Mouse (Mus musculus): ENCODE measurements around the gene Pcdh9. TPM values are rescaled to one million over a fixed set of nuclear protein-coding genes. Genes with fewer than 3 reads are reported as not detected.

Gene Pcdh9
- polyA plus RNA-seq, 1 experiment from 2014 or later: 0.40 TPM

DNA sequence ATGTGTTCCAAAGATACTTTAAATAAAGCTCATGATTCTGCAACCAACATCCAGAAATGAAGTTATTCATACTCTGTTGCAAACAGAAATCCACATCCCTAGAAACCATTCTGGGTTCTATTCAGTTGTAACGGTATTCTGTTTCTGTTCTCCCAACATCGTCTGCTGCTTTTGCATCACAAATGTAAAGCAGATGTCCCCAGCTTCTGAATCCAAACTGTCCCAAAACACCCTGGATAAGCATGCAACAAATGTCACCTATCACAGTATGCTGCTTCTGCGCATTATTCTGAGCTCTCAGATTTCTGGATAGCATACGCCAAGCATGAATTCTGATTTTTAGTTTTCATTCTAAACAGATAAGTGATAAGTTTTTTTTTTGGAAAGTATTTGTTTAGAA, 516.3 kb downstream of the Pcdh9 start:
- 69% methylated on average over 4 of the region's 4 CpGs for WGBS (ENCODE audit: insufficient replicate concordance)
- Histone ChIP-seq H3K27ac (replicated peaks) (no peak overlapping the region), H3K27me3 (no peaks in the 10 kb centered on the region), H3K4me2 (no peak overlapping the region), H3K4me3 (replicated peaks) (no peak overlapping the region), H3K36me3 (replicated peaks) (no peaks in the 10 kb centered on the region), H3K9ac (no peak overlapping the region), H3K9me3 (replicated peaks) (no peaks in the 10 kb centered on the region), H3K4me1 (replicated peaks) (no peaks in the 10 kb centered on the region)
- no peak for ATAC-seq (ENCODE audit: insufficient read depth)

- WGBS (ENCODE audit: insufficient replicate concordance): 49% methylated on average over 3 of the region's 3 CpGs
These were observed 536.3 kb downstream of the Pcdh9 start for GRCm38 (mm10) chr14:93354150-93354549.

GRCm38 (mm10) chr14:93350906-93351305, 539.6 kb downstream of the Pcdh9 start:
- 60% methylated on average over 6 of the region's 6 CpGs for WGBS (ENCODE audit: insufficient replicate concordance)
- Histone ChIP-seq H3K27ac (replicated peaks) (no peak overlapping the region), H3K4me3 (replicated peaks) (no peak overlapping the region), H3K9ac (no peak overlapping the region), H3K4me2 (no peak overlapping the region), H3K27me3 (no peaks in the 10 kb centered on the region), H3K4me1 (replicated peaks) (no peaks in the 10 kb centered on the region), H3K9me3 (replicated peaks) (no peaks in the 10 kb centered on the region), H3K36me3 (replicated peaks) (no peaks in the 10 kb centered on the region)
- no peak for ATAC-seq (ENCODE audit: insufficient read depth)

More at GRCm38 (mm10) chr14:93354150-93354549, 536.3 kb downstream of the Pcdh9 start:
- H3K36me3 ChIP-seq (replicated peaks): no peaks in the 10 kb centered on the region
- no peak overlapping the region for H3K9ac ChIP-seq
- no peak overlapping the region for H3K4me2 ChIP-seq
- no peak for ATAC-seq (ENCODE audit: insufficient read depth)
- no peaks in the 10 kb centered on the region for H3K27me3 ChIP-seq
- no peaks in the 10 kb centered on the region for H3K9me3 ChIP-seq (replicated peaks)
- no peaks in the 10 kb centered on the region for H3K4me1 ChIP-seq (replicated peaks)
- H3K27ac ChIP-seq (replicated peaks): no peak overlapping the region
- no peak overlapping the region for H3K4me3 ChIP-seq (replicated peaks)

DNA sequence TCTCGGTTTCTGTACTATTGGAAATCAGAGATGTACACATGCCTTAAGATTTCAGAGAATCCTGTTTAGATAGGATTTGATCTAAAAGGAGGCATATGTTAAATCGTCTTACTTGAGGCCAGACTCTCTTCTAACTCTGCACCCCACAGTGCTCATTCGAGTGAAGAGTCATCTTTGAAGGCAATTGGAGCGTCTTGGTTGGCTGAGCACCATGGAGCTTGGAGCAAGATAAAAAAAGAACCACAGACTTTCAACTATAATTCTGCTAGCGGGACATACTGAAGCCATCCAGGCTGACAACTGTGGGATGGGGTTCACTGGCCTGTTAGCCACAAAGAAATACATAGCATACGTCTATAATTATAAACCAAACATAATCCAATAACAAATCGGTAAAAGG, 541.3 kb downstream of the Pcdh9 start:
- Histone ChIP-seq H3K27me3 (no peaks in the 10 kb centered on the region), H3K27ac (replicated peaks) (no peak overlapping the region), H3K36me3 (replicated peaks) (no peaks in the 10 kb centered on the region)

DNA sequence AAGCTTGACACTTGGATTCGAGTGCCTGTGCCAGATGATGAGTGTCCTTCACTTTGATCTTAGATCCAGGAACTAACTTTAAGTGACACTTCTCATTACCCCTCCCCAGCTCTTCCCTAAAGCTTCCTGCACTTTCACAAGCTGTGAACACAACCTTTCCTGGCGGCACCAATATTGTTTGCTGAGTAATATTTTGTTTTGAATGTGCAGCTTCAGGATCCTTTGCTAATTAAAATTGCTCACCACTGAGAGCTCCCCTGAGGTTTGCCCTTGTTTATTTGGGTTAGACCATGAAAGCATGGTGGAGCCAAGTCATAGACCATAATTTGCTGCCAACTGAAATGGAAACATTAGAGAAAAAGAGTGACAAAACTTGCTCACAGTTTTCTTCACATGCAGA, 543.4 kb downstream of the Pcdh9 start:
- Histone ChIP-seq H3K36me3 (replicated peaks) (no peaks in the 10 kb centered on the region), H3K27me3 (no peaks in the 10 kb centered on the region), H3K4me3 (replicated peaks) (no peak overlapping the region), H3K9ac (no peak overlapping the region), H3K4me2 (no peak overlapping the region), H3K4me1 (replicated peaks) (no peaks in the 10 kb centered on the region), H3K9me3 (replicated peaks) (no peaks in the 10 kb centered on the region), H3K27ac (replicated peaks) (no peak overlapping the region)
- 34% methylated on average over 2 of the region's 2 CpGs for WGBS (ENCODE audit: insufficient replicate concordance)
- ATAC-seq (ENCODE audit: insufficient read depth): no peak

More for the DNA sequence above, 541.3 kb downstream of the Pcdh9 start:
- Histone ChIP-seq H3K4me1 (replicated peaks) (no peaks in the 10 kb centered on the region), H3K4me2 (no peak overlapping the region), H3K4me3 (replicated peaks) (no peak overlapping the region), H3K9me3 (replicated peaks) (no peaks in the 10 kb centered on the region), H3K9ac (no peak overlapping the region)
- no peak for ATAC-seq (ENCODE audit: insufficient read depth)
- 59% methylated on average over 7 of the region's 7 CpGs for WGBS (ENCODE audit: insufficient replicate concordance)

DNA sequence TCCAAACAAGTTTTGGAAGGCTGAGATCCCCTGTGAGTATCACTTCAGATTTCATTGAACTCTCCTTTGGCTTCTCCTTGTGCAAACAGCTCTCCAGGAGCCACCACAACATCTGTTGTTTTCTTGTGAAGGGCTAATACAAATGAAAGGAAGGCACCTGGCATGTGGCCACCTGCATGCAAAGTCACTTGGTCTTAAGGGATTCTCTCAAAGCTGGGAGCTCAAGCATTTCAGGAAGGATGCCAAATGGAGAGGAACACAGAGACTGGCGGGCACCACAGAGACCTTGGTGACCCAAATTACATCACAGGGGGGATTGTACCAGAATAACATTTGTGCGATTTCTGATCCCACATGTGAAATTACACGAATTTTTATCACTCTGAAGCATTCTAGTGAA, 547.7 kb downstream of the Pcdh9 start:
- 40% methylated on average over 3 of the region's 3 CpGs for WGBS (ENCODE audit: insufficient replicate concordance)

DNA sequence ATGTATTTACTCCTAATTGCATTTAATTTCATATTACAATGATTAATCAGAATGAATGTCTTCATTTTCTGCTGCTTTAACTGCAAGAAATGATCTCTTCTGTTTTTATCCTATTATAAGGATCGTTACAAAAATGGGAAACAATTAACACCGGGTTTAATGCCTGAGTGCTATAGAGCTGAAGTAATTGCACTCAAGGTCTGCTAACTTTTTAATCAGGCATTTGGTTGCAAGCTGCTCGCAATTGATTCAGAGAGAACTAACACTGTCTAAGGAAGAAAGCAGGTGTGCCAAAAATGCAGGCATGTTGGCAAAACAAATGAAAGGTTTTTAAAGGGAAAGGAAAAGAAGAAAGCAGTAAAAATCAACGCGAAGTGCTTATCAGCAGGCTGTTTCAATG, 549.1 kb downstream of the Pcdh9 start:
- WGBS (ENCODE audit: insufficient replicate concordance): 47% methylated on average over 5 of the region's 5 CpGs
- no peaks in the 10 kb centered on the region for H3K27me3 ChIP-seq
- no peaks in the 10 kb centered on the region for H3K36me3 ChIP-seq (replicated peaks)
- H3K4me1 ChIP-seq (replicated peaks): no peaks in the 10 kb centered on the region
- ATAC-seq (ENCODE audit: insufficient read depth): no peak
- H3K9ac ChIP-seq: no peak overlapping the region
- no peak overlapping the region for H3K4me3 ChIP-seq (replicated peaks)
- no peak overlapping the region for H3K4me2 ChIP-seq
- H3K9me3 ChIP-seq (replicated peaks): no peaks in the 10 kb centered on the region
- no peak overlapping the region for H3K27ac ChIP-seq (replicated peaks)

More for the DNA sequence above, 547.7 kb downstream of the Pcdh9 start:
- Histone ChIP-seq H3K36me3 (replicated peaks) (no peaks in the 10 kb centered on the region), H3K4me1 (replicated peaks) (no peaks in the 10 kb centered on the region), H3K9ac (no peak overlapping the region), H3K9me3 (replicated peaks) (no peaks in the 10 kb centered on the region), H3K27ac (replicated peaks) (no peak overlapping the region), H3K4me2 (no peak overlapping the region), H3K27me3 (no peaks in the 10 kb centered on the region), H3K4me3 (replicated peaks) (no peak overlapping the region)
- no peak for ATAC-seq (ENCODE audit: insufficient read depth)

DNA sequence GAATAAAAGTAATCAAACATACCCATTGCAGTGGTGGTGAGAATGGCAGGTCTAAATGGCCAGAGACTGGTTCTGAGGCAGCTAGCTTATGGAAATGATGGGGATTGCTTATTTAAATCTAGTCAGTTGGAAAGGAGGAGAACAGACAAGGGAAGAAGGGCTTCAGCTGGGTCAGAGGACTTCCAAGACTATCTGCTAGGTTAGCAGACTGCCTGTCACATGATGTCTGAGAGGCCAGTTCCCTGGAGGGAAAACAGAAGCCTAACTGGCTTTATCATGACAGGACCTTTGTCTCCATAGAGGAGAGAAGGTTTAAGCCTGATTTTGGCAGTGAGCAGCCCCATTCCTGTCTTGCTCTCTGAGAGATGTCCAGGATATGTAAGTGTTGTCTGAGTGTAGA, 561.2 kb downstream of the Pcdh9 start:
- H3K9me3 ChIP-seq (replicated peaks): no peaks in the 10 kb centered on the region
- H3K4me2 ChIP-seq: no peak overlapping the region
- H3K36me3 ChIP-seq (replicated peaks): no peaks in the 10 kb centered on the region
- H3K27me3 ChIP-seq: no peaks in the 10 kb centered on the region
- no peak overlapping the region for H3K4me3 ChIP-seq (replicated peaks)
- H3K4me1 ChIP-seq (replicated peaks): no peaks in the 10 kb centered on the region
- H3K9ac ChIP-seq: no peak overlapping the region
- no peak for ATAC-seq (ENCODE audit: insufficient read depth)
- no peak overlapping the region for H3K27ac ChIP-seq (replicated peaks)

DNA sequence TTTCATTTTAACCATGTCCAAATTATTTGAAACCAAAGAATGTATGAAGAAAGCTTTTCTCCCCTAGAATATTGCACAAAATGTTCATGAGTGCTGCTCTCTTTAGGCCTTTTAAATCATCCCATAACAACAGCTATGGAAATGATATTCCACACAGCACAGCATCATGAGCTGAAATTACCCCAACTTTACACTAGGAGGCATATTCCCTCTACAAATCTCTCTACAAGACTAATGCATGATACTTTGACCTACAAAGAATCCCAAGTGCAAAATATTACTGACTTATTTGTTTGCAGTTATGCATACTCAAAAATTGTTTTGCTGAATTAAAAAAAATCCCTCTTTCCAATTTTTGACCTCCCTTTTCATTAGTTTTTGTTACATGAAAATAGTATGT, 573.1 kb downstream of the Pcdh9 start:
- Histone ChIP-seq H3K36me3 (replicated peaks) (no peaks in the 10 kb centered on the region), H3K4me3 (replicated peaks) (no peak overlapping the region), H3K27me3 (no peaks in the 10 kb centered on the region), H3K9me3 (replicated peaks) (no peaks in the 10 kb centered on the region), H3K27ac (replicated peaks) (no peak overlapping the region), H3K4me2 (no peak overlapping the region), H3K9ac (no peak overlapping the region), H3K4me1 (replicated peaks) (no peaks in the 10 kb centered on the region)
- no peak for ATAC-seq (ENCODE audit: insufficient read depth)

DNA sequence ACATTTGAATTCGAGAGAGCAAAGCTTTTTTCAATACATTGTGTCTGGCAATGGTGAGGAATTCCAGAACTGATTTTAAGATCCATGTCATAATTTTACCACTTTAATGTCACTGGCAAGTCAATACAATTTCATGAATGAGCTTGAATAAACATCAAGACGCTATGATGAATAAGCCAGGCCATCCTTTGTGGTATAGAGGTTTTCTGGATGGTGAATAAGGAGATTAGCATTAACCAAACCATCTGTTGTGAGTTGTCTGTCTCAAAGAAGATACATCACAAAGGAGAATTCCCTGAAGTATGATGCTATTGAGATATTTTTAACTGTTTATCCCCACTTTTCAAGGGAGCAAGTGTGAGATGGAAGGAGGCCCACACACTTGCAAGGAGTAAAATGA, 602.1 kb downstream of the Pcdh9 start:
- Histone ChIP-seq H3K4me1 (replicated peaks) (no peaks in the 10 kb centered on the region), H3K4me2 (no peak overlapping the region), H3K9me3 (replicated peaks) (no peaks in the 10 kb centered on the region), H3K27ac (replicated peaks) (no peak overlapping the region), H3K36me3 (replicated peaks) (no peaks in the 10 kb centered on the region), H3K9ac (no peak overlapping the region), H3K4me3 (replicated peaks) (no peak overlapping the region), H3K27me3 (no peaks in the 10 kb centered on the region)
- 47% methylated on average over 2 of the region's 2 CpGs for WGBS (ENCODE audit: insufficient replicate concordance)
- ATAC-seq (ENCODE audit: insufficient read depth): no peak

GRCm38 (mm10) chr14:93287642-93288041, 602.8 kb downstream of the Pcdh9 start:
- Histone ChIP-seq H3K4me2 (no peak overlapping the region), H3K9me3 (replicated peaks) (no peaks in the 10 kb centered on the region), H3K36me3 (replicated peaks) (no peaks in the 10 kb centered on the region), H3K9ac (no peak overlapping the region), H3K4me1 (replicated peaks) (no peaks in the 10 kb centered on the region), H3K27ac (replicated peaks) (no peak overlapping the region), H3K27me3 (no peaks in the 10 kb centered on the region), H3K4me3 (replicated peaks) (no peak overlapping the region)
- 29% methylated on average over 1 of the region's 1 CpGs for WGBS (ENCODE audit: insufficient replicate concordance)
- no peak for ATAC-seq (ENCODE audit: insufficient read depth)

DNA sequence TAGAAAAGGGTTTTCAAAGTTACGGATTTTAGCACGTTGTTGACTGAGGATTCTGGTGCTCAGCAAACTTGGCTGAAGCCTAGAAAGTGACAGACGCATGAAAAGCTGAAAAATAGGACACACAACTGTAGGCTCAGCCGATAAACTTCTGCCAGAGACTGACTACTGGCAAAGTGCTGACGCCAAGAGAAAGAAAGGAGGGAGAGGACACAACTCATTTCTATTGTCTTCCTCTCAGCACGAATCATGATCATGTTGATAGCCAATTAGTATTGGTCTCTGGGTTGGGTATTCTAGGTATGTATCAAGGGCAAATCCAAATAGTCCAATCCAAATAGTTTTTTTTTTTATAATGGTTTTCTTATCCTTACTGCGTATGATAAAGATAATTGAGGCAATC, 605.3 kb downstream of the Pcdh9 start:
- Histone ChIP-seq H3K27me3 (no peaks in the 10 kb centered on the region), H3K4me2 (no peak overlapping the region), H3K27ac (replicated peaks) (no peak overlapping the region), H3K9ac (no peak overlapping the region), H3K9me3 (replicated peaks) (no peaks in the 10 kb centered on the region), H3K36me3 (replicated peaks) (no peaks in the 10 kb centered on the region), H3K4me1 (replicated peaks) (no peaks in the 10 kb centered on the region), H3K4me3 (replicated peaks) (no peak overlapping the region)
- ATAC-seq (ENCODE audit: insufficient read depth): no peak
- WGBS (ENCODE audit: insufficient replicate concordance): 67% methylated on average over 7 of the region's 7 CpGs
